Mouse (Mus musculus) left cerebral cortex, postnatal 14 days (tissue): ENCODE results near the gene Nrl. TPM values are rescaled to one million over a fixed set of nuclear protein-coding genes. Genes with fewer than 3 reads are reported as not detected.

ENCODE experiments used
- DNase-seq, 2 experiments: peaks; one replicate each; pipeline ENCODE4 v3.0.0; 2021 to 2022; ENCODE audit warnings: low spot score in 2 of 2, mixed read lengths in 1 of 2
- intact Hi-C: fragments of 180-260 bp; cut with DNase I; formaldehyde crosslinking; loops from one replicate; pipeline ENCODE4 v1.15.1; 2025
- total RNA-seq, 2 experiments: library from RNA; stranded (reverse); gene quantifications; 2 replicates each; pipeline ENCODE4 v1.2.3; 2021

The Nrl gene
- total RNA-seq, 2 experiments from 2014 or later: 0.33 to 0.61 TPM

DNA sequence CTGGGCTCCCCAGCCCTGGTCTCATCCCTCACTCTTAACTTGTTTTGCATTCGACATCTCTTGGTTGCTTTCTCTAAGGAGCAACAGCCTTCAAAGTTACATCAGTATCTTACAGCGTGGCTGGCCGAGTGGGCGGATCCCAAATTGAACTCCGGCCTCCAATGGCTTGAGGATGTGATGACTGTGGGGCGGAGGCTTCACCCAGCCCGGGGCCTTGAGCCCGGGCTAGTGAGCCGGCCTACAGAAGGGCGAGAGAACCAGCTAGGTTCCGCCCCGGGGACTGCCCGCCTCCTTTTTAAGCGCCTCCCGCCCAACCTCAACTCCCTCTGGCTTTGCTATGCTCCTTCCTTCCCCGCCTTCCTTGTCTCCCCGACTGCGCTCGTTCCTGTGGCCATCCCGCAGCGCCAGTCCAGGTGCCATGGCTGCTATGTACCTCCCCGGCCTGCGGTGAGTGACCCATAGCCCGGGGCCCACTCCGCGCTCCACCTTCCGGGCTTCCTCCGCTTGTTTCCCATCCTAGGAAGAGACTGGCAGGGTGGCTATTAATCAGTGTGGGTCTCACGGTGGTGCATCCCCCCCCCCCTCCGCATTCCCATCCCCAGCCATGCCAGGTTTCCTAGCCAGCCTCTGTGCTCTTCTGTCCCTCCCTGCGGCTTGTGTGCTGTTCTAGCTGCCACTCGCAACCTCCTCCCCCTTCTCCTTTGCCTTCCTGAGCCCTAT is 15.4 kb upstream of the Nrl start, which contains the start of gene Pck2:
Gene Pck2, plus strand, starts transcription at position 200 of the 720 bp plus-strand sequence.
- intact Hi-C loops: loop anchor here (10.0 kb wide), 1 partner anchor 395 kb away; no protein-coding TSS in a partner anchor
- peak; percentile 69 for DNase-seq

DNA sequence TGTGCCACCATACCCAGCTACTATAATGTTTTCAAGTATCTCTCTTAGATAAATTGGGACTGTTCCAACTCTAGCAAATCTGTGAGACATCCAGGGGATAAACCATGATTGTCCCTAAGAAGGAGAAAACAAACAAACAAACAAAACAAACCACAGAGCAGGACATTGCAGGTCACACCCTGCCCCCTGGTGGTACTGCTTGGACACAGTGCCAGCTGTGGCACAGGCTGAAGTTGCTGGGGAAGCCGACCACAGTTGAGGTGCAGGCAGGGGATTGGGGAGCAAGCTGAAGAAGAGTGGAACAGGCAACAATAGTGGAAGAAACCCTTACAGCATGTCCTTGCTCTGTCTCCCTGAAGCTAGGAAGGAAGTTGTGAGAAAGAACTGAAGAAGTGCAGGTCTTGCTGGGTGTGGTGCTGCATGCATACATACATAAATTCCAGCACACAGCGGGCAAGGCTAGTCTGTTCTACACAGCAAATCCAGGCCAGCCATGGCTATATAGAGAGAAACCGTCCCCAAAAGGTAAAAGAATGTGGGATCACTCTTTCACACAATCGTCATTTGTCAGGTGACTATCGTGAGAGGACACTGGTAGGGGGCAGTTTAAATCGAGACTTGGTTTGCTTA is 11.4 kb upstream of the Nrl start:
- DNase-seq: peak in 1 of 2 experiments; percentile 54
- intact Hi-C loops: loop anchor here (5.0 kb wide), 1 partner anchor 39 kb away; no protein-coding TSS in a partner anchor

- peak; percentile 33 to 43 for DNase-seq
- intact Hi-C loops: no loop called here
Measured at GRCm38 (mm10) chr14:55527940-55528339, 3.2 kb upstream of the Nrl start.

GRCm38 (mm10) chr14:55526674-55527073 is 1.9 kb upstream of the Nrl start:
- no peak for DNase-seq
- intact Hi-C loops: no loop called here

DNA sequence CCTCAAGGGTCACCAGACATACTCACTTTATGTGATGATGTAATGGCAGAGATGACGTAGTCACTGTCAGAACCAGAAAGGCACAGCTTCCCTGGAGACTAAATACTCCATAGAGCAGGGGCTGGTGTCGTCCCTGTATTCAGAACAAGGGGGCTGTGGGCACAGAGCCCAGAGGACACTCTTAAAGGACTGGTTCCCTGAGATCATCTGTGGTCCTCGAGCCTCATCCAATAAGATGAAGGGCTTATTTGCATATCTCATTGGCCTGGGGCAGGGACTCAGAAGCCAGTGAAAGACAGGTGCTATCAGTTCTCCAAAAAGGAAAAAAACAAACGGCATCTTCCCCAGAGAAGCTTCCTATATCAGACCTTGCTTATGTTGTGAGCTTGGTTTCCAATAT is 719 bp downstream of the Nrl start:
- intact Hi-C loops: no loop called here
- DNase-seq: no peak

DNA sequence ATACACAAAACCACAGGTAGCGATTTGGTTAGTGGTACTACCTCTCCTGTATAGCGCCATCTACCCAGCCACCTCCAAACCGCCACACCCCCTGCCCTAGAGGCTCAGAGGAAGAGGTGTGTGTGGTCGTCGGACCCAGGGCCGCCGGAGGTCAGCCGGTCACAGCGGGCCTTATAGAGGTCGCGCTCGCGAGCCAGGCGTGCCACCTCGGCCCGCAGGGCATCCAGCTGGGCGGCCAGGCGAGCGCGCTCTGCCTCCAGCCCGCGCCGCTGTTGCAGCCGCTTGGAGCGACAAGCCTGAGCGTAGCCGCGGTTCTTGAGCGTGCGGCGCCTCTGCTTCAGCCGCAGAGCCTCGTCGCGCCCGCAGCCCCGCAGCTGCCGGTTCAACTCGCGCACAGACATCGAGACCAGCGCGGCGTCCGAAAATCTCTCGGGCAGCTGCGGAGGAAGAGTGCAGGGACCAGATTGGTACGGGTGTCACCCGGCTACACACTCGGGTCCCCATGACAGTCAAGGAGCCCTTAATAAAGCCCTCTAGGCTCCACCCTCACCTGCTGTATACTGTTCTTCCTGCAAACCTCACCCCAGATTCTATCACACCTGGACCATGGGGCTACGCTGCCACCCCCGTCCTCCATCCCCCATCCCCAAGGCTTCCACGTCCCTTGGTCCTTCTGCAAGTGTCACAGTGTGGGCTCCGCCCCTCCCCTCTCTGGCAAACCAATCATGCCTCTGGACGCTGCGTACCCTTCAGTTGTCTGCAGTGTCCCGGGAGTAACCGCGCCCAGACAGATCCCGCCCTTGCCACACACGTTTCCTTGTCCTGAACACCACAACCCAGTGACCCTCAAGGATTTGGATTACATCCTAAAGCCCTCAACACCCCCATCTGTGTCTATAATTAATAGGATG is 4.1 kb downstream of the Nrl start:
- intact Hi-C loops: no loop called here
- peak; percentile 39 to 53 for DNase-seq

GRCm38 (mm10) chr14:55519604-55520003 is 5.2 kb downstream of the Nrl start:
- no peak for DNase-seq
- intact Hi-C loops: no loop called here

DNA sequence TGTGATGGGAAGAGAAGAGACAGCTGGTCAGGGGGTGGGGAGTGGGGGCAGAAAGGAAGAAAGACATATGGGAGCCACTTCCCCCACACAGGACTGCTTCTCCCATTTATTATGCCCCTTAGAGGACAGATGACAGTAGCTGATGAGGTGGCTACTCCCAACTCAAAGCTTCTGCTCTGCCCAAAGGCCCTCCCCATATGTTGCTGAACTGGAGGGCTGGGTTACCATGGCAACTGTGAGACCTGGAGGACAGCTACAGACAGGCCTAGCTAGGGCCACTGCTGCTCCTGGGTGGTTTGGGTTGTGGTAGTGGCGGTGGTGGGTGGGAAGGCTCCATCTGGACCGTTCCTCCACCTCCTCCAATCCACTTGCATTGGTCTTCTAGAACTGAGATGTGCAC is 5.9 kb downstream of the Nrl start:
- intact Hi-C loops: no loop called here

DNA sequence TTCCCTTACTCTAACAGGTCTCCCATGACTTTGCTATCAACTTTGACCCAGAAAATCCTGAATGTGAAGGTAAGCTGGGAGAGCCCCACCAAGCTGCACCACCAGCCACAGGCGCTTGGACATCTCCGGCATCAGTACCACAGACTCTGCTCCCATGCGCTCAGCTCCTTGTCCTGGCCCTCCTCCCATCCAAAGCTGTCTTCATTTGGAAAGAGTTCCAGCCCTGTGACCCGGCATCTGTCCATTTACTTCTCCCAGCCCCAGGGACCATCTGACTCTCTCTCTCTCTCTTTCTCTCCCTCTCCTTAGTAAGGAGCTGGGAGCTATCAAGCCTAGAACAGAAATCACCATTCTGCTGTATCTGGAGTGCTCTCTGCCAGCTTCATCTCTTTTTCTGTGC is 8.9 kb downstream of the Nrl start:
- intact Hi-C loops: no loop called here
- DNase-seq: no peak

More for the DNA sequence above, 5.9 kb downstream of the Nrl start:
- peak; percentile 57 to 64 for DNase-seq

- intact Hi-C loops: no loop called here
- no peak for DNase-seq
Measured at GRCm38 (mm10) chr14:55513927-55514326, 10.9 kb downstream of the Nrl start.

- peak; percentile 66 to 87 for DNase-seq
Measured at GRCm38 (mm10) chr14:55511037-55511436, 13.7 kb downstream of the Nrl start.

DNA sequence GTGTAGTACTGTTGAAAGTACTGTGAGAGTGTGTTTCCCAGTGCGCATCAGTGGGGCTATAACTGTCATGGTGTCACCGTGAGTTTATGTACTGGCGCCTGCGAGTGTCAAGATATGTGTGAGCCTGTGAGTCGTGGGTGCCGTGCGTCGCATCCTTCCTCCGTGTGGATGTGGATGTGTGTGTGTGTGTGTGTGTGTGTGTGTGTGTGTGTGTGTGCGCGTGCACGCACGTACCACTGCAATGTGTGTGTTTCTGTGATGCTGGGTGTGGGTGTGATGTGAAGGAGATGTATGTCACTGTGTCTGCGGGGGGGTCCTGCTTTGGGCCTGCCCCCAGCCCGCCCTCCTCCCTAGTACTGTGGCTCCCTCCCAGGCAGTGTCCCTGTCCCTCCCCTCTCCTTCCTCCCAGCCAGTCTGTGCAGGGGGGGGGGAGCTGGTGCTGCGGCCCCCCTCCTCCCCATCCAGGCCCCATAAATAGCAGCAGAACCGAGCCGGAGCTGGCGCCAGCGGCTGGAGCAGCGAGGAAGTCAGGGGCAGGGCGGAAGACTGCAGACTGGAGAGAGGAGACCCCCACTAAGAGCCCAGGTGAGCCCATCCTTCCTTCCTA is 14.6 kb downstream of the Nrl start, which contains the start of gene Cpne6:
Gene Cpne6, plus strand, starts transcription at position 321 of the 607 bp plus-strand sequence.
- DNase-seq: peak; percentile 60 to 92
- intact Hi-C loops: no loop called here

More at GRCm38 (mm10) chr14:55511037-55511436, 13.7 kb downstream of the Nrl start:
- intact Hi-C loops: no loop called here

GRCm38 (mm10) chr14:55509540-55509939 is 15.2 kb downstream of the Nrl start:
- intact Hi-C loops: no loop called here
- DNase-seq: no peak

GRCm38 (mm10) chr14:55507801-55508200 is 17.0 kb downstream of the Nrl start:
- no peak for DNase-seq
- intact Hi-C loops: no loop called here

DNA sequence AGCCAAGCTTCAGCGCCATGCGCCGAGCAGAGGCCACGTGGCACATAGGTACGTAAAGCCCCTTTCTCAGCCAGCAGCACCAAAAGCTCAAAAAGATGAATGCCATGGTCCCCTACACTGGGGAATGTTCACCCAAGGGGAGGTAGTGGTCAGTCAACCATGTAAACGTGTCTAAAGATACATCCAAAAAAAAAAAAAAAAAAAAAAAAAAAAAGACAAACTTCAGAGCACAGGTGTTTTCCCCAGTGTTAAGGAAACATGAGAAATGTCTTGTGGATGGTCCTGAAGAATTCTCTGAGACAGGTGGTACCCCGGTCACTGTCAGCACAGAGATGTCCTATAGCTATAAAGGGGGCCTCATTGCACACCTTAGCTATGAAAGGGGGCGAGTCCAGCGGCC is 19.2 kb downstream of the Nrl start:
- DNase-seq: no peak
- intact Hi-C loops: no loop called here

DNA sequence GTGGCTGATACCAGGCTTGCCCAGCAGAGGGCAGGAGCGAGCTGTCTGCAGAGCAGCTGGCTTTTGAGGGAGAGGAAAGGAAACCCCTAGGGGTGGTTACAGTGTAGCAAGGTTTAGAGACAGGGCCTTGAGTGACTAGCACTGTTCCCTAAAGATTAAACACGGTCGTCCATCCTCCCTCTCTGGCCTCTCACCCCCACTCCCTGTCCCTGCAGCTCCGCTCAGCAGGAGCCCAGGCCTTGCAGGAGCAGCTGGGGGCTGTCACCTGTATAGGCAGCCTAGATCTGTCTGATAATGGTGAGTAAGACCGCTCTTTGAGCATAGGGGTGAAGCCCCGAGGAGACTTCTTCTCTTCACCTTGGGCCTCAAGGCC is 27.3 kb downstream of the Nrl start:
- peak; percentile 79 to 88 for DNase-seq
- intact Hi-C loops: loop anchor here (5.0 kb wide), 1 partner anchor 40 kb away; no protein-coding TSS in a partner anchor

GRCm38 (mm10) chr14:55496761-55497448 is 27.9 kb downstream of the Nrl start:
- intact Hi-C loops: loop anchor here (5.0 kb wide), 1 partner anchor 40 kb away; no protein-coding TSS in a partner anchor
- DNase-seq: no peak

DNA sequence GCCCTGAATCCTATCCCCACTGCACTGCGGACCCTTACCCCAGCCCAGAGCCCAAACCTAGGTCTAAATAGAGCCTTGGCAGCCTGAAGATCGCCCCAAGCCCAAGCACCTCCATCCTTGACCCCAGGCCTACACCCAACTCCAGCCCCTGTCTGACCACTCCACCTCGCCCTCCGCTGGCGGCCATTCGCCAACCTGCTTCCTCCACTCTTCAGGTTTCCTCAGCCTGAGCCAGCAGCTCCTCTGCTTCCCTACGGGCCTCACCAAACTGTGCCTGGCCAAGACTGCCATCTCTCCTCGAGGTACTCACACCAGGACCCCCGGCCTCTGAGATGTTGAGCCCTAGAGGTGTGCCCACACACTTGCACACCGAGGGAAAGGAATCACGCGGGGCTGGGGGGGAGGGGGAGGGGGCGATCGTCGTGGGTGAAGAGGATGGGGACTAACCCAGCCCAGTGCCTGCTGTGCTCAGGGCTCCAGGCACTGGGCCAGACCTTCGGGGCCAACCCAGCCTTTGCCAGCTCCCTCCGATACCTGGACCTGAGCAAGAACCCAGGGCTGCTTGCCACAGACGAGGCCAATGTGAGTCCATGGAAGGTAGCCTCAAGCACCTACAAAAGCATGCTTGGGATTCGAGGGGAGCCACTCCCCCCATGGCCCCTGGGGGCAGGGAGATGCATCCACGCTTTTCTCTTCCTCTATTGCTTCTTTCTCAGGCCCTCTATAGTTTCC is 29.1 kb downstream of the Nrl start:
- DNase-seq: no peak
- intact Hi-C loops: loop anchor here (5.0 kb wide), 1 partner anchor 42 kb away; no protein-coding TSS in a partner anchor
